Mouse (Mus musculus) kidney, postnatal 0 days (tissue): ENCODE data around the gene Sh2b1. TPM values are rescaled to one million over a fixed set of nuclear protein-coding genes. Genes with fewer than 3 reads are reported as not detected.

Experiments used
- ATAC-seq: fragments of 200-750 bp; cut with Nextera tagmentation; replicated peaks from 2 replicates; pipeline ENCODE4 v1.8.0; 2017; ENCODE audit warnings: low read depth, moderate number of reproducible peaks, moderate TSS enrichment, moderate library complexity; ENCODE audit not compliant: low FRiP score
- DNase-seq: peaks from one replicate; pipeline ENCODE4 v3.0.0-alpha.2; 2016; ENCODE audit warnings: low spot score
- H3K27ac ChIP-seq: fragments of 300-500 bp; sonication (generic); 2 replicates; pipeline ENCODE4 v1.5.1; 2014; ENCODE audit warnings: mild to moderate bottlenecking
- H3K27me3 ChIP-seq: fragments of 300-500 bp; sonication (generic); 2 replicates; pipeline ENCODE4 v1.6.1; 2014; ENCODE audit warnings: low read length, mixed read lengths; ENCODE audit not compliant: insufficient read depth
- H3K36me3 ChIP-seq: fragments of 300-500 bp; sonication (generic); 2 replicates; pipeline ENCODE4 v1.6.1; 2014; ENCODE audit warnings: low read length, mixed read lengths; ENCODE audit not compliant: insufficient read depth
- H3K4me1 ChIP-seq: fragments of 300-500 bp; sonication (generic); replicated peaks from 2 replicates; pipeline ENCODE4 v1.6.1; 2014; ENCODE audit warnings: antibody characterized with exemption, low read length, mixed read lengths; ENCODE audit not compliant: insufficient read depth
- H3K4me2 ChIP-seq: fragments of 300-500 bp; sonication (generic); 2 replicates; pipeline ENCODE4 v1.6.1; 2014; ENCODE audit warnings: mild to moderate bottlenecking, low read length, moderate library complexity, mixed read lengths
- H3K4me3 ChIP-seq: fragments of 300-500 bp; sonication (generic); replicated peaks from 2 replicates; pipeline ENCODE4 v1.5.1; 2014; ENCODE audit warnings: low read depth, low read length
- H3K9ac ChIP-seq: fragments of 300-500 bp; sonication (generic); 2 replicates; pipeline ENCODE4 v1.6.1; 2014; ENCODE audit warnings: low read depth, low read length
- H3K9me3 ChIP-seq: fragments of 300-500 bp; sonication (generic); replicated peaks from 2 replicates; pipeline ENCODE4 v1.6.1; 2016; ENCODE audit warnings: low read length, inconsistent platforms, mixed read lengths
- CTCF ChIP-seq: IDR thresholded peaks from 2 replicates; pipeline ENCODE4 v1.5.1; 2016; ENCODE audit warnings: antibody characterized with exemption, low read depth, mild to moderate bottlenecking, moderate library complexity
- whole genome bisulfite sequencing: fragments of 180-500 bp; shearing (Covaris S2); extraction: QIAGEN DNeasy Blood & Tissue Kit; methylation state at CpG from one replicate; pipeline ENCODE4 v1.1.7; 2014; 5-methylcytosine and 5-hydroxymethylcytosine counted together
- polyA plus RNA-seq: library from polyadenylated mRNA; unstranded; fragments of >200 nt; fragmentation: Nextera tagmentation; extraction: Ambion mirVana; gene quantifications from 2 replicates; pipeline ENCODE4 v1.2.1, GENCODE M21; 2015

The Sh2b1 gene
- polyA plus RNA-seq, 1 experiment from 2014 or later = 44.8 TPM

- WGBS = 18% methylated on average over 7 of the region's 7 CpGs
Observed at GRCm38 (mm10) chr7:126453861-126454260, 21.4 kb downstream of the Sh2b1 start.

GRCm38 (mm10) chr7:126452244-126452643 is 23.0 kb downstream of the Sh2b1 start:
- 87% methylated on average over 3 of the region's 3 CpGs for WGBS
- Histone ChIP-seq H3K9ac (no peak overlapping the region), H3K9me3 (no peaks in the 10 kb centered on the region), H3K4me1 (no peaks in the 10 kb centered on the region), H3K4me2 (no peak overlapping the region), H3K27me3 (no peaks in the 10 kb centered on the region), H3K4me3 (no peak overlapping the region), H3K27ac (no peak overlapping the region), H3K36me3 (peaks cover 10% of the 10 kb centered on the region; the same call in 1 of the 2 replicates)
- no peak for TF ChIP-seq CTCF
- DNase-seq (no peak), ATAC-seq (no peak)

More at GRCm38 (mm10) chr7:126453861-126454260, 21.4 kb downstream of the Sh2b1 start:
- no peaks in the 10 kb centered on the region for H3K27me3 ChIP-seq
- TF ChIP-seq CTCF = no peak
- H3K9me3 ChIP-seq = no peaks in the 10 kb centered on the region
- peak; percentile 39 for DNase-seq
- no peak overlapping the region for H3K9ac ChIP-seq
- H3K4me2 ChIP-seq = no peak overlapping the region
- H3K4me1 ChIP-seq = no peaks in the 10 kb centered on the region
- H3K36me3 ChIP-seq = no peaks in the 10 kb centered on the region
- no peak overlapping the region for H3K27ac ChIP-seq
- no peak overlapping the region for H3K4me3 ChIP-seq
- no peak for ATAC-seq

GRCm38 (mm10) chr7:126450641-126451040 is 24.6 kb downstream of the Sh2b1 start:
- ATAC-seq = no peak
- no peak overlapping the region for H3K27ac ChIP-seq
- WGBS = 79% methylated on average over 6 of the region's 6 CpGs

GRCm38 (mm10) chr7:126449991-126450390 is 25.2 kb downstream of the Sh2b1 start:
- peaks cover 22% of the 10 kb centered on the region for H3K36me3 ChIP-seq
- H3K9ac ChIP-seq = no peak overlapping the region
- DNase-seq = no peak
- no peaks in the 10 kb centered on the region for H3K9me3 ChIP-seq
- no peak for ATAC-seq
- no peak overlapping the region for H3K27ac ChIP-seq
- no peak overlapping the region for H3K4me2 ChIP-seq
- no peaks in the 10 kb centered on the region for H3K4me1 ChIP-seq
- no peak overlapping the region for H3K4me3 ChIP-seq
- no peak for TF ChIP-seq CTCF
- 86% methylated on average over 18 of the region's 18 CpGs for WGBS
- no peaks in the 10 kb centered on the region for H3K27me3 ChIP-seq

More at GRCm38 (mm10) chr7:126450641-126451040, 24.6 kb downstream of the Sh2b1 start:
- H3K4me3 ChIP-seq = no peak overlapping the region
- H3K27me3 ChIP-seq = no peaks in the 10 kb centered on the region
- H3K9me3 ChIP-seq = no peaks in the 10 kb centered on the region
- TF ChIP-seq CTCF = no peak
- peaks cover 16% of the 10 kb centered on the region for H3K36me3 ChIP-seq
- H3K9ac ChIP-seq = no peak overlapping the region
- DNase-seq = no peak
- no peak overlapping the region for H3K4me2 ChIP-seq
- H3K4me1 ChIP-seq = no peaks in the 10 kb centered on the region

GRCm38 (mm10) chr7:126448481-126448880 is 26.7 kb downstream of the Sh2b1 start:
- TF ChIP-seq CTCF = no peak
- no peaks in the 10 kb centered on the region for H3K4me1 ChIP-seq
- no peak for DNase-seq
- ATAC-seq = no peak
- no peak overlapping the region for H3K27ac ChIP-seq
- H3K27me3 ChIP-seq = no peaks in the 10 kb centered on the region
- no peak overlapping the region for H3K4me3 ChIP-seq
- H3K36me3 ChIP-seq = peaks cover 32% of the 10 kb centered on the region
- 89% methylated on average over 19 of the region's 19 CpGs for WGBS
- no peaks in the 10 kb centered on the region for H3K9me3 ChIP-seq
- no peak overlapping the region for H3K9ac ChIP-seq
- no peak overlapping the region for H3K4me2 ChIP-seq

GRCm38 (mm10) chr7:126446217-126446616 is 29.0 kb downstream of the Sh2b1 start:
- Histone ChIP-seq H3K4me1 (no peaks in the 10 kb centered on the region), H3K4me2 (no peak overlapping the region), H3K36me3 (peaks cover 32% of the 10 kb centered on the region), H3K9ac (no peak overlapping the region), H3K9me3 (no peaks in the 10 kb centered on the region), H3K4me3 (no peak overlapping the region), H3K27me3 (no peaks in the 10 kb centered on the region), H3K27ac (no peak overlapping the region)
- DNase-seq = no peak
- no peak for TF ChIP-seq CTCF
- 94% methylated on average over 19 of the region's 21 CpGs for WGBS
- no peak for ATAC-seq
